Mouse (Mus musculus) heart, postnatal 10 days (tissue): ENCODE results near the gene Prkra. TPM values are rescaled to one million over a fixed set of nuclear protein-coding genes. Genes with fewer than 3 reads are reported as not detected.

Source experiments
- DNase-seq, 2 experiments: peaks; one replicate each; pipeline ENCODE4 v3.0.0; 2021
- intact Hi-C: fragments of 180-260 bp; cut with DNase I; formaldehyde crosslinking; loops from one replicate; pipeline ENCODE4 v1.15.1; 2025
- total RNA-seq, 2 experiments: library from RNA; stranded (reverse); gene quantifications; 2 replicates each; pipeline ENCODE4 v1.2.3; 2021

Gene Prkra
- total RNA-seq, 2 experiments from 2014 or later = 16.4 to 18.4 TPM

DNA sequence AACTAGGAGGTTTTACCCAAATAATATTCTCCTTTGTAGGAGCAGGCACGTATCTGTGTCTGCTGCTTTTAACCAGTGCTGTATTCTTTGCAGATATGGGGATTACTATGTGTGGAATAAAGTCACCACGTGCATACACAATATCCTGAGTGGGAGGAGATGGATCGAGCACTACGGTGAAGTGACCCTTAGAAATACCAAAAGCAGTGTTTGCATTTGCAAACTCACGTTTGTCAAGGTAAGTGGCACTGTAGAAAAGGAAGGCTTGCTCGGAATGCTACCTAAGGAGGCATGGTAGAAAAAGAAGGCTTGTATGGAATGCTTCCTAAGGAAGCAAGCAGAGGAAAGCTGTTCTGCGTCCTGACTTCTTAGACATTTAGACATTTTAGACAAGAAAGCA is 57.6 kb downstream of the Prkra start:
- DNase-seq = no peak
- intact Hi-C loops = no loop called here

DNA sequence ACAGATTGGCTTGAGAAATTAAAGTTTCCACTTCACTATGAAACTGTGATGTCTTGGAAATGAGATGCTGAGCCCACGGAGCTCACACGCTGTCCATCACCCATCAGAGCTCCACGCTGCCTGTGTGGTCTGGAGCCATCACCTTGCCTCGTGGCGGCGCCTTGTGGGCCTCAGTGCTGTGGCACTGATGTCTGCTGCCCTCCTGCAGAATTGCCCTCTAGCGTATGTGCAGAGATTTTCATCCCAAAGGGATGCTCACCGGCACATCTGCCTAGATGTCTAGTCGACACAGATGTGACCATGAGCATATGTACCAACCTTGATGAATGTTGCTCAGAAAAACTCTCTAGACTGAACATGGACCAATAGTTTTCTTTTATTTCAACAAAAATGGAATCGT is 60.9 kb downstream of the Prkra start:
- intact Hi-C loops = no loop called here
- no peak for DNase-seq

DNA sequence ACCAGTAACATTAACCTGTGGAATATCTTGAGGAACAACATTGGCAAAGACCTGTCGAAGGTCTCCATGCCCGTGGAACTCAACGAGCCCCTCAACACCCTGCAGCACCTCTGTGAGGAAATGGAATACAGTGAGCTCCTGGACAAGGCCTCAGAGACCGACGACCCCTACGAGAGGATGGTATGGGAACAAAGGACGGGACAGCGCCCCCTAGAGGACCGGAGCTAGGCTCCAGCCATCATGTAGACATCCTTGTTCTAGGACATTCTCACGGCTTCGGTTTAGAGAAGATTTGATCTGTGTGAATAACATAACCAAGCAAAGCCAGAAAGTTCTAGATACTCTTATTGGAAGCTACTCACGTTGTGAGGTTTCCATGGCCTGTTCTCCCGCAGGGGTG is 62.7 kb downstream of the Prkra start:
- intact Hi-C loops = no loop called here

More for the DNA sequence above, 62.7 kb downstream of the Prkra start:
- no peak for DNase-seq

Other genes with a start within 250 kb of the Prkra start
- gene Osbpl6, start 241.5 kb downstream of the Prkra start, total RNA-seq = 1 to 10 TPM; 4.5 to 4.9 TPM
- under 1 TPM in 1 of 2 experiments, not detected in 1; 0.45 TPM for gene Pjvk, start 461 bp upstream of the Prkra start, total RNA-seq
- gene Fkbp7, start 25.1 kb upstream of the Prkra start, total RNA-seq = 10 to 100 TPM; 30.3 to 33.6 TPM
- gene Plekha3, start 27.3 kb upstream of the Prkra start, total RNA-seq = 10 to 100 TPM; 21.3 to 24.3 TPM